21 mouse cellular contexts compared by ENCODE assay signal in the genomic region with DNA sequence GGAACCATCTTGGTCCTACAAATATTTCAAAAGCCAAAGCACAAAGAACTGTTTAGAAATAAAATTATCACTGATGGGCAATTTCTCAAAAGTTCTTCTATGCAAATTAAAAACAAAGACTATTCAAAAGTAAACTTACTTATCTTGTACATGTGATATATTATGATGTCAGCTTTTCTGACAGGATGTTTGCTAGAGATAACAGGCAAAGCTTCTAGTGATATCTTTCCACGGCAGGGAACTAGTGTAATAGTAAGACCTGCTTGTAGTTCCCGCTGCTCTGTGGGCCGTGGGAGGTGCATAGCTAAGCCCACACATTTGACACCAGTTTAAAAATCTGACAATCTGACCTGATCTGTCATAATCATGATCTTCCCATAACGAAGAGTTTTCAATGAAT. TPM values are rescaled to one million over a fixed set of nuclear protein-coding genes. Genes with fewer than 3 reads are reported as not detected.
"Had no signal": no experiment of that assay in that cellular context is flagged by ENCODE, and none has a peak within 500 bp of the region (broad histone marks: within the 10 kb centered on the region; RNA-seq: fewer than 3 reads in every experiment).

No protein-coding gene starts in this region.

- H3K9me3 ChIP-seq: kidney, embryonic 15.5 days; limb, embryonic 10.5 days; limb, embryonic 13.5 days; liver, embryonic 12.5 days; liver, embryonic 15.5 days; lung, embryonic 15.5 days; midbrain, embryonic 10.5 days; midbrain, embryonic 13.5 days had no signal

- H3K4me3 ChIP-seq: kidney, embryonic 15.5 days; limb, embryonic 10.5 days; limb, embryonic 13.5 days; liver, embryonic 12.5 days; liver, embryonic 15.5 days; lung, embryonic 15.5 days; midbrain, embryonic 10.5 days; midbrain, embryonic 13.5 days had no signal

- H3K27ac ChIP-seq: kidney, embryonic 15.5 days; limb, embryonic 10.5 days; limb, embryonic 13.5 days; liver, embryonic 12.5 days; liver, embryonic 15.5 days; lung, embryonic 15.5 days; midbrain, embryonic 10.5 days; midbrain, embryonic 13.5 days had no signal

- H3K4me1 ChIP-seq: kidney, embryonic 15.5 days; limb, embryonic 10.5 days; limb, embryonic 13.5 days; lung, embryonic 15.5 days; midbrain, embryonic 10.5 days; midbrain, embryonic 13.5 days had no signal

- DNase-seq: kidney, adult 8-10 months; kidney, postnatal 10 days; kidney, postnatal 36 days; layer of hippocampus, postnatal 36 days; liver; lung, adult 18-20 months; lung, postnatal 10 days; lung, postnatal 4 days; thymus, adult 18-20 months; thymus, postnatal 14 days; thymus, postnatal 4 days had no signal

- H3K9ac ChIP-seq: kidney, embryonic 15.5 days; limb, embryonic 13.5 days; liver, embryonic 12.5 days; liver, embryonic 15.5 days; lung, embryonic 15.5 days; midbrain, embryonic 13.5 days had no signal

- H3K4me2 ChIP-seq: kidney, embryonic 15.5 days; limb, embryonic 13.5 days; liver, embryonic 12.5 days; liver, embryonic 15.5 days; lung, embryonic 15.5 days; midbrain, embryonic 13.5 days had no signal

- ATAC-seq: liver, embryonic 12.5 days; midbrain, embryonic 13.5 days; midbrain, embryonic 16.5 days had no signal

- H3K27me3 ChIP-seq: kidney, embryonic 15.5 days; limb, embryonic 13.5 days; liver, embryonic 12.5 days; liver, embryonic 15.5 days; lung, embryonic 15.5 days; midbrain, embryonic 13.5 days had no signal

RNA-seq across cellular contexts. Expression of a gene that starts 27.3 kb away (rescaled TPM):
- total RNA-seq: megakaryocyte, adult 5-6 weeks had no signal
- polyA plus RNA-seq: liver, embryonic 12.5 days; liver, embryonic 15.5 days; midbrain, embryonic 10.5 days had no signal
